Mouse (Mus musculus): Measurements from ENCODE around the gene Fbxl18.

GRCm38 (mm10) chr5:142916593-142916992 is 21.4 kb upstream of the Fbxl18 start:
- TF ChIP-seq POLR2A (IDR thresholded peaks at IDR 0.05; ENCODE audit: control insufficient read depth, low read depth, low read length) (no peak), CTCF (IDR thresholded peaks at IDR 0.05; ENCODE audit: control insufficient read depth, insufficient read depth, insufficient replicate concordance, low read depth, low read length) (no peak)
